Mouse (Mus musculus) MEL-GATA-1-ER (cell line): Measurements from ENCODE around the gene Bscl2.
"Not testable (repeated sequence)": the region's sequence is repeated elsewhere in the genome, so short reads cannot be mapped to it uniquely, and the experiment has no call there.

Experiments
- DNase-seq: peaks from one replicate; pipeline ENCODE4 v3.0.0-alpha.2; 2012; ENCODE audit warnings: low read depth; ENCODE audit errors: extremely low read depth

The Bscl2 gene

GRCm38 (mm10) chr19:8830664-8831063, 6.6 kb upstream of the Bscl2 start:
- DNase-seq, result no peak

DNA sequence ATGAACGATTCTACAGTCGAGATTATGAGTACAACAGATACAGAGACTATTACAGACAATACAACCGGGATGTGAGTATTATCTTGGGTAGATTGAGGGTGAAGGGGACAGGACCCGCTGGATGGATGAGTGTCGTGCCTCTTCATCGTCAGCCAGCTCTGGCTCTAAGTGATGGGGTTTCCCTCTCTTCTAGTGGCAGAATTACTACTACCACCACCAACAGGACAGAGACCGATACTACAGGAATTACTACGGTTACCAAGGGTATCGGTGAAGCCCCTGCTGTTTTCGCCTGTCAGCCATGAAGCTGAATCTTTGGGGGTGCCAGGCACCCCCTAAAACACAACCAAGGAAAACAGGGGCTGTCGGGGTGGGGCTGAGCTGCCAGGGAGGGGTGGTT, 6.0 kb upstream of the Bscl2 start:
- no peak for DNase-seq

DNA sequence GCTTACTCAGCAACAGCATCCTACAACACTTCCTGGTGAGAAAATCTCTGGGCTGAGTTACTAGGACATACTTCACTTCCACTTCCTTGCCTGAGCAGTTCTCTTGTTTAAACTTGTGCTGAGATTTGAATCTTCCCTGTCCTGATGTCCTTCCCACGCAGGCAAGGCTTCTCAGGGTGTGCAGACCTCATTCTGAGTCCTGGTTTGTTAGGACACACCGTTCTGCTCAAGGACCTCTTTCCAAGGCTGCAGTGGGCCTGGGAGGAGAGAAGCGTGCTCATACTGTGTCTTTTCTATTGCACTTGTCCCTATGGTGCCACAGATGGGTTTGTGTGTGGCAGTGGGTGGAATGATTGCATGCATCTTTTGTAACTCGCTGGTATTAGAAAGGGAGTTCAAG, 4.3 kb upstream of the Bscl2 start:
- DNase-seq, result no peak

DNA sequence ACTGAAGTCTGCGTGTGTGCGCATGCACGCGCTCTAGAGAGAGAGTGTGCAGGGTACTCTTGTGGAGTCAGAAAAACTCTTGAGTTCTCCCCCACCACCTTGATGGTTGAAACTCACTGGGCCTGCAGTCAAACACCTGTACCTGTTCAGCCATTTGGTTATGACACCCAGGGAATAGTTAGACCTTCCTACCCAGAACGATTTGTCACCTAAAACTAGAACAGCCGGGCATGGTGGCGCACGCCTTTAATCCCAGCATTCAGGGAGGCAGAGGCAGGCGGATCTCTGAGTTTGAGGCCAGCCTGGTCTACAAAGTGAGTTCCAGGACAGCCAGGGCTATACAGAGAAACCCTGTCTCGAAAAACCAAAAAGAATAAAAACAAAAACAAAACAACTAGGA, 940 bp upstream of the Bscl2 start:
- not testable (repeated sequence) for DNase-seq

DNA sequence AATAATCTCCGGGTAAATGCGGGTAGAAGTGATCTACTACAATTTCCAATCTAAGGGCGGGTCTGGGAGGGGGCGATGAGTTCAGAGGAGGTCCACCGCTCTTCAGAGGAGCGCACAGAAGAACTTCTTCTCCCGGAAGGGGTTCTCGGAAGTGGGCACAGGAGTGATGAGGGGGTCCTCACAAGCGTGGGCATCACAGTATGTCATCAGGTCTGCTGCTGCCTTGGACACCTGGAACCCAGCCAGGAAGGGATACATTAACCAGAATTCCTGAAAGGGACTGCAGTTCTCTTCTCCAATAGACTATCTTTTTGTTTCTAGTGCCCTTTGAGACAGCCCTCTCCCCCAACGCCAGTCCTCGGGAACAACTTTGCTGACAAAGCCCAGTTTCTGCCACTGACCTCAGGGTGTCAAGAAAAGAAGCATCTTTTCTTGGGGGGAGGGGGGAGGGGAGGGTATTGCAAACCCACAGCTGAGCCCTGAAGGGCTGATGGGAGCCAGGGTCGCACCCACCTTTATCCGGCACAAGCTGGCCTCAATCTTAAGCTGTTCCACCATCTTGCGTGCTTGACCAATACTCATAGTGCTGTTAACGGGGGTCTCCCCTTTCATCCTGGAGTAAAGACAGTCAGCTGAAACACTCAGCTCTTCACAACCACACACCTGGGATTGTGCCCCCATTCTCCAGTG, 919 bp downstream of the Bscl2 start:
- DNase-seq, result no peak

DNA sequence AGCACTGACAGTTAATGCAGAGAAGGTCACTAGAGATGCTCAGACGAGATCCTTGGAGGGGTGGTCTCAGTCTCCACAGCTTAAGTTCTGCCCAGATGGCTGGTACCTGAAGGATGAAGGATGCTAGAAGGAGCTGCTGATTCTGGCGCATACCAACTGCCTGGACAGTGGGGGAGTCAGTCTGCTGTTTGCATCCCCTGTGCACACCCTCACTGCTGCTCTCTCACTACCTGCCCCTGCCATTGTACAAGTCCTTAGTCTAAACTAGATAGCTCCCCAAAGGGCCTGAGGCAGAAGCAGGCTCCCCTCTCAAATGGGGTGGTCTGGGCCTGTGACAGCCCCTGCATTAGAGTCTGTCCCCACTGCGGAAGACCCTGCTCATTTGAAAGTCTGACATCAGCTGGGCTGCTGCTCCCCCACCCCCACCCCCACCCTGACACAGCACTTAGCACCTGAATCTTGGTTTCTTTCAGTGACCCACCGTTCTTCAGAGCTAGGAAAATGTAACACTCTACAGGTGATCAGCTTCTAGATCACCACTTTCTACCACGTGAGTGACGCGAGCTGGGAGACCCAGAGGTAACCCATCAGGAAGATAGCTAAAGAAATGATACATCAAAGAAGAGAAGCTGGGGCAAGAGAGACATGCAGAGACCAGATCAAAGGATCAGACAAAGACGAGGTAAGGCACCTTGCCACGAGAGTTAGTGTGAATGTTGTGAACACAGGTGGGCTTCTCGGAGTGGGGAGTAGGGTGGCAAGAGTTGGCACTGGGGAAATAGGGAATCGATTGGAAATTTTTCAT, 2.0 kb downstream of the Bscl2 start, which contains the start of gene Gng3:
TSS of gene Gng3 (minus strand) at position 92 of the 805 bp plus-strand sequence.
- no peak for DNase-seq

DNA sequence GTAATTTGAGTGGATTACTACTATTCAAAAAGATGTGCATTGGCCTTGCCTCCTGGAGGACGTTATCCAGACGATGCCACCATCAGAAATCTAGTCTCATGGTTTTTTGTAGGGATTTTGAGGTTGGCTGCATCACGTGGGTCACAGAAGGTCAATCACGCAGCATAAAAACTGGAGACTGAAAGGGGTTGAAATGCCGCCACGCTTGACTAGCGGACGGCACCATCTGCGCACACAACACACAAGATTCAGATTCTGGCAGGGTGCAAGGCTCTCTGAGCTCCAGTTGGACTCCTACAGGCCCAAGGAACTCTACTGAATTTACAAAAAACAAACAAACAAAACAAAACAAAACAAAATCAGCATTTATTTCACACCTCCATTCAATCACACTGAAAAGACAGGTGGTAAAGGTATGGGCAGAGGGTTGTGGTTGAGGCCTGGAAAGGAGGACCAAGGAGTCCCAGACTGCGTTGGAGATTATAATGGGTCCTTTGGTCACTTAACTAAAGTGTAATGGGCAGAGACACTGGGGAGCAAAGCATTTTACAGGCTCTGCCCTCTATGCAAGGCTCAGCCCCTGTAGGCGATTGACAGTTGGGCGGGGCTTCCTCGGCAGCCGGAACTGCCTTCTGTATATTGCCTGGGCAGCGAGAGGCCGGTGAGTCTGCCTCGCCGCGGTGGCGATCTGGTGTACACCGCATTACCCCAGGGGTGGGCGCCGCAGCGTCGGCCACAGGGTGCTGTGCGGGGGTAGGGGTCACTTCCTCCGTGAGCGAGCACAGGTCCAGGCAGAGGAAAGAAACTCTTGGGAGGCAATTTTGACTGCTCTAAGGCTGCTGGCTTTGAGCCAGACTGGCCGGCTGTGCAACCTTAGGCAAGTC, 2.9 kb downstream of the Bscl2 start:
- no peak for DNase-seq

DNA sequence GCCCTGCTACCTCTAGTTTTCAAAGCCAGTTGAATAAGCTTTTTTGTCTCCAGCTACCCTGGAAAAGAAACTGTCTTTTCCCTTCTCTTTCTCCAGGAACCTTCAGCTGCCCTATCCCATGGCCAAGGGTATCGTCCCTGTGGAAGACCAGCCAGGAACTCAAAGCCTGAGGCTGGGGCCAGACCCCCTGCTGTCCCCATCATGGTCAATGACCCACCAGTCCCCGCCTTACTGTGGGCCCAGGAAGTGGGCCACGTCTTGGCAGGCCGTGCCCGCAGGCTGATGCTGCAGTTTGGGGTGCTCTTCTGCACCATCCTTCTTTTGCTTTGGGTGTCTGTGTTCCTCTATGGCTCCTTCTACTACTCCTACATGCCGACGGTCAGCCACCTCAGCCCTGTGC, 3.7 kb downstream of the Bscl2 start:
- no peak for DNase-seq

DNA sequence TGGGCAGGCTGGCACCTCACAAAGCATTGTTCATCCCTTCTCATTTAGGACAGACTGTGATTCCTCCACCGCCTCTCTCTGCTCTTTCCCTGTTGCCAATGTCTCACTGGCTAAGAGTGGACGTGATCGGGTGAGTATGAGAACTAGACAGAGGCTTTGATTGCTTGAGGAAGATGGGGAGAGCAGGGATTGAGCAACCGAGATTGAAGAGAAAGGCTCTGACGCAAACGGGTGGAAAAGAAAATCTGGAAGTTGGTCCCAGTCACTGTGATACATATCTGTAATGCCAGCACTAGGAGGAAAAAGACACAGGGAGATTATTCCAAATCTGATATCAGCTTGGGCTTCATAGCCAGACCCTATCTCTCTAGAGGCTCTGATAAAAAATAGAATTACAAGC, 5.7 kb downstream of the Bscl2 start:
- DNase-seq, result no peak

GRCm38 (mm10) chr19:8844371-8845129, 7.3 kb downstream of the Bscl2 start:
- no peak for DNase-seq

- no peak for DNase-seq
Measured at GRCm38 (mm10) chr19:8848356-8848755, 11.1 kb downstream of the Bscl2 start.

DNA sequence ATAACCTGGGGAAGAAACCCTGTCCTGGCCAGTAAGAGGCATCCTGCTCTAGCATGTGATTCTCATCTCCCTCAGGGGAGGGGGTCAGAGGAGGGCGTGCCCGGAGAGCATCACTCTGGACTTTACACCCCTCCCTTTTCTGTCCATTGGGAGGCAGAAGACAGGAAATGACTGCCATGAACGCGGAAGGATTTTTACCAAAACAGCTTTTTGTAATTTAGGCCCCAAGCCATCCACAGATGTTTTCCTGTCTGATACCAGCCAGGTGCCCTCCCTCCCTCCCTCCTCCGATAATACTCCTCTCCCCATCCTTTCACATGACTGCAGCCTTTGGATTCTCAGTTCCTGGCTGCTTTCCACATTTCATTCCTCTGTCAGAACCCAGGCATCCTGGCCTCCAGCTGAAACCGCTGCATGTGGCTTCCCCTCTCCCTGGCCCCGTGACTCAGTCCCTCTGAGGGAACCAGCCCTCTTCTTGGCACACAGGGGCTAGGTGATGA, 13.2 kb downstream of the Bscl2 start, which contains the start of gene Lrrn4cl:
TSS of gene Lrrn4cl (plus strand) at position 367 of the 500 bp plus-strand sequence.
- DNase-seq, result no peak

DNA sequence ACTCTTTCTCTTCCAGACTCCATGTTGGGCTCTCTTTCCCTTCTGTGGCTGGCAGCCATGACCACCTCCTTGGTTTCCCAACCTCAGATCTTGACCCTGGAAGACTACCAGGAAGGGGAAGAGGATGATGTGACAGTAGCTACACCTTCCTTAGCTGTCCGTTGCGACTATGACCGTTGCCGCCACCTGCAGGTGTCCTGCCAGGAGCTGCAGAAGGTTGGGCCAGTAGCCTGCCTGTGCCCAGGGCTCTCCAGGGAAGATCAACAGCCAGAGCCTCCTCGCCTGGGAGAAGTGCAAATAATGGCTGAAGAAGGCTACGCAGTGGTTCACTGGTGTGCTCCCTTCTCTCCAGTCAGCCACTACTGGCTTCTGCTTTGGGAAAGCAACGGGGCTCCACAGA, 14.4 kb downstream of the Bscl2 start:
- no peak for DNase-seq

DNA sequence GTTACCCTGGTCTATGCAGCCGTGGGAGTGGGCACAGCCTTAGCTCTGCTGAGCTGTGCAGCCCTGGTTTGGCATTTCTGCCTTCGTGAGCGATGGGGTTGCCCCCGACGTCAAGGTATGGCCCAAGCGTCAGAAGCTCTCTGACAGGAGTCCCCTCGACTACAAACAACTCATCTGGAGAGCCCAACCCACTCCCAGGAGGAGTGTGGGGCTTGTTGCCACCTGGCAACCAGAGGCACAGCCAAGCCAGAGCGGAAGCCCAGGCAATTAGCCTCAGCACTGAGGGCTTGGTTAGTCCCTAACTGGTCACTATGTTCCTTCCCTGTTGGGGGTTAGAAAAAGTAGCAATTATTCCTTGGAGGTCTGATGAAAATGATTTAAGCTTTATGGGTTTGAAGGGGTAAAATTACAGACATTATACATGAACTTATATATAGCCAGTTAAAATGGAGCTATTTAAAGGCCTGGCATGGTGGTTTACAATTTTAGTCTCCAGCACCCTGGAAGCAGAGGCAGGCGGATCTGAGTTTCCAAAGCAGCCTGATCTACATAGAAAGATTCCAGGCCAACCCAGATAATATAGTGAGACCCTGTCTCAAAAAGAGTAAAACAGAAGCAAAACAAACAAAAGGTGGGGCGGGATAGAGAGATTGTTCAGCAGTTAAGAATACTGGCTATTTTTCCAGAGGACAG, 15.1 kb downstream of the Bscl2 start:
- no peak for DNase-seq

GRCm38 (mm10) chr19:8853117-8853516, 15.8 kb downstream of the Bscl2 start:
- no peak for DNase-seq

DNA sequence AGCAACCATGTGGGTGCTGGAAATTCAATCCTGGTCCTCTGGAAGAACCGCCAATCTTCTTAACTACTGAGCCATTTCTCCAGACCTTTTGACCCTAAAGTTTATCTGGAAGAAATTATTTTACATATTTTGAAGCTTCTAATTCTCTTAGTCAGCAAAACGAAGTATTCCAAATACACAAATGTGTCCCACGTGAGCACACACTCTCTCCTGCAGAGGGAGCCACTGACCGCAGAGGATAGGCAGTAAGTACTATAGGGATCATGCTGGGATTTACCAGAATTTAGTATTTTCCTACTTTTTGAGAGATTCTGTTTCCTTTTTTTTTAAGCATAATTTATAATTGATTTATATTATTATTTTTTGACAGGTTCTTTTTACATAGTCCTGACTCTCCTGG, 20.4 kb downstream of the Bscl2 start:
- peak; percentile 43 for DNase-seq

- no peak for DNase-seq
Measured at GRCm38 (mm10) chr19:8859018-8859417, 21.8 kb downstream of the Bscl2 start.

GRCm38 (mm10) chr19:8864265-8864664, 27.0 kb downstream of the Bscl2 start:
- no peak for DNase-seq

DNA sequence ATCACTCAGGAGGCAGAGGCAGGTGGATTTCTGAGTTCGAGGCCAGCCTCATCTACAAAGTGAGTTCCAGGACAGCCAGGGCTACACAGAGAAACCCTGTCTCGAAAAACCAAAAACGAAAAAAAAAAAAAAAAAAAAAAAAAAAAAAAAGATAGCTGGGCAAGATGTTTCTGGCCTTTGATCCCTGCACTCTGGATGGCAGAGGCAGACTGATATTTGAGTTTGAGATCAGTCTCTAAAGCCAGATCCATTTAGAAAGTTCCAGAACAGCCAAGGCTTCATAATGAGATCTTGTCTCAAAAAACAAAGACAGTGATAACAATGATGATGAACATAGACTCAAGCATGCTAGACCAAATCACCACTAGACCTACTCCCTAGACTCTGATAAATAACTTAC, 33.1 kb downstream of the Bscl2 start:
- not testable (repeated sequence) for DNase-seq

DNA sequence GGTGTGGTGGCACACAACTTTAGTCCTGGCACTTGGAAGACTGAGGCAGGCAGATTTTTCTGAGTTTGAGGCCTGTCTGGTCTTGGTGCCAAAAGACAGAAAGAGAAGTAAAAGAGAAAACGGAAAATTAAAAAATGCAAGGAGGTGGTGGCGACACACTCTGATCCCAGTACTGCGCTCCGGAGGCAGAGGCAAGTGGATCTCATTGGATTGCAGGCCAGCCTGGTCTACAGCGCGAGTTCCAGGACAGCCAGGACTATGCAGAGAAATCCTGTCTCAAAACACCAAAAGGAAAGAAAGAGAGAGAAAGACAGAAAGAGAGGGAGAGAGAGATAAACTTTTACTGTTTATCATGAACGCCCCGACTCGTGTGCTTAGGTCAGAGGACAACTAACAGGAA, 33.6 kb downstream of the Bscl2 start:
- DNase-seq, result no peak
